Mouse (Mus musculus) kidney, adult 2 months (tissue): Measurements from ENCODE around the gene Rrh.

Experiments used
- CTCF ChIP-seq: fragments of 200-500 bp; conservative IDR thresholded peaks from 2 replicates; pipeline ENCODE4 v1.5.1; 2011; ENCODE audit warnings: low read depth, mild to moderate bottlenecking, control low read depth, low read length, moderate library complexity, mixed read lengths; ENCODE audit not compliant: insufficient read depth, insufficient read length
- POLR2A ChIP-seq: fragments of 200-500 bp; IDR thresholded peaks from one replicate; pipeline ENCODE4 v1.6.1; 2011; ENCODE audit warnings: low read depth, low read length, control low read depth

DNA sequence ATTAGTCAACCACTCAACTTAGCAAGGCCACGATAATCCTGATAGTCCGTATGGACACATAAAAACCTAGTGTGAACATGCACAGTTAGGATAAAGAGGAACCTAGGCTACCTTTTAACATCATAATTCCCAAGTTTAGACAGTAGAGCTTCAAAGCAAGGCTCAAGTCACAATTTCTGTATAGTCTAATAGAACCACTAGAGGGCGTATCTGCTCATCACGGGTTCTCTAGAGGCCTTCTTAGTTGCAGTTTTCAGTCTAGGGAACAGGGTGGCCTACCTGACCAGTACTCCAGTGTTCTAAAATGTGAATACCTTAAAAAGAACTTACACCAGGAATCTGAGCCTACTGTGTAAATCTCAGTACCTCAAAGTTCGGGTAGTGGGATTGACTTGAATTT, 906 bp upstream of the Rrh start:
- TF ChIP-seq CTCF = peak; percentile 31
- no peak for TF ChIP-seq POLR2A
